Mouse (Mus musculus): ENCODE measurements around the gene Itpa. TPM values are rescaled to one million over a fixed set of nuclear protein-coding genes. Genes with fewer than 3 reads are reported as not detected.
A peak's percentile ranks its signal among the peaks of the same experiment; 100 is the strongest.

Itpa gene
- total and polyA plus RNA-seq, 3 experiments = 59.1 to 123 (median 70.8) TPM

GRCm38 (mm10) chr2:130641351-130642025, 25.9 kb upstream of the Itpa start:
- peak overlapping the region; percentile 93; the same call in 1 of the 2 replicates for H3K4me2 ChIP-seq (ENCODE audit: insufficient read depth, low read depth, poor library complexity, severe bottlenecking)
- peaks cover 3% of the 10 kb centered on the region for H3K27me3 ChIP-seq (replicated peaks)

GRCm38 (mm10) chr2:130642197-130642660, 25.2 kb upstream of the Itpa start:
- DNase-seq (ENCODE audit: extremely low read depth) = peak; percentile 13
- in situ Hi-C loops (cut with MboI; ENCODE audit: low pct_ligation_motif_present, low pct_unique_long_range_greater_than_20kb, low sequenced_read_pairs) = no loop called here
- H3K79me2 ChIP-seq (replicated peaks; ENCODE audit: control insufficient read depth, extremely low read depth, insufficient read depth, poor library complexity, severe bottlenecking) = no peaks in the 10 kb centered on the region

More at GRCm38 (mm10) chr2:130641351-130642025, 25.9 kb upstream of the Itpa start:
- H3K9ac ChIP-seq (ENCODE audit: insufficient read depth, low read depth) = no peak overlapping the region
- H3K9me3 ChIP-seq (replicated peaks; ENCODE audit: low read length) = no peaks in the 10 kb centered on the region
- DNase-seq (ENCODE audit: extremely low read depth) = no peak
- peaks cover 0 to 15% of the 10 kb centered on the region in 2 experiments for H3K36me3 ChIP-seq (replicated peaks in 1 of 2; ENCODE audit: control insufficient read depth in 1 of 2, insufficient read depth in 1 of 2, low read length in 1 of 2)
- H3K4me1 ChIP-seq (ENCODE audit: control insufficient read depth in 1 of 2, insufficient read depth in 2 of 2) = peaks cover 4 to 22% of the 10 kb centered on the region in 2 experiments; a peak in 3 of 4 replicates
- TF ChIP-seq BHLHE40 (IDR thresholded peaks at IDR 0.05; ENCODE audit: low read depth, low read length) = no peak
- no peak for TF ChIP-seq NELFE (IDR thresholded peaks at IDR 0.05; ENCODE audit: low read depth, low read length)
- TF ChIP-seq RCOR1 (conservative IDR thresholded peaks at IDR 0.05; ENCODE audit: low read depth, low read length) = no peak
- no peak for TF ChIP-seq ETS1 (conservative IDR thresholded peaks at IDR 0.05; ENCODE audit: low read depth, low read length)
- no peak for TF ChIP-seq SIN3A (IDR thresholded peaks at IDR 0.05; ENCODE audit: low read length)
- TF ChIP-seq TBP (conservative IDR thresholded peaks at IDR 0.05; ENCODE audit: low read depth, low read length) = no peak
- no peak for TF ChIP-seq USF1 (IDR thresholded peaks at IDR 0.05; ENCODE audit: low read depth, low read length)
- TF ChIP-seq ZMIZ1 (IDR thresholded peaks at IDR 0.05; ENCODE audit: low read depth, low read length) = no peak
- TF ChIP-seq JUND (conservative IDR thresholded peaks at IDR 0.05; ENCODE audit: low read depth, low read length) = no peak
- no peak for TF ChIP-seq JUN (IDR thresholded peaks at IDR 0.05; ENCODE audit: insufficient read depth, low read depth, low read length)
- TF ChIP-seq USF2 (conservative IDR thresholded peaks at IDR 0.05; ENCODE audit: low read depth, low read length) = no peak
- no peak for TF ChIP-seq CHD1 (IDR thresholded peaks at IDR 0.05; ENCODE audit: low read depth, low read length)
- TF ChIP-seq MXI1 (IDR thresholded peaks at IDR 0.05; ENCODE audit: low read depth, low read length) = no peak
- no peak for TF ChIP-seq KAT2A (IDR thresholded peaks at IDR 0.05; ENCODE audit: insufficient replicate concordance, low read length)
- no peak for TF ChIP-seq ZNF384 (IDR thresholded peaks at IDR 0.05; ENCODE audit: low read depth, low read length)
- TF ChIP-seq E2F4 (IDR thresholded peaks at IDR 0.05; ENCODE audit: insufficient replicate concordance, low read depth, low read length) = no peak
- no peak for TF ChIP-seq ZC3H11A (IDR thresholded peaks at IDR 0.05; ENCODE audit: low read depth, low read length)
- no peak overlapping the region for H3K4me3 ChIP-seq (replicated peaks in 1 of 3; ENCODE audit: low read depth in 2 of 3, low read length in 2 of 3, poor library complexity in 1 of 3)
- H3K79me2 ChIP-seq (replicated peaks; ENCODE audit: control insufficient read depth, extremely low read depth, insufficient read depth, poor library complexity, severe bottlenecking) = no peaks in the 10 kb centered on the region
- H3K27ac ChIP-seq (ENCODE audit: insufficient read depth, low read depth) = no peak overlapping the region
- dilution Hi-C loops (cut with MboI; ENCODE audit: extremely low pct_ligation_motif_present, extremely low pct_unique_long_range_greater_than_20kb, low sequenced_read_pairs) (no loop called here), in situ Hi-C loops (cut with MboI; ENCODE audit: low pct_ligation_motif_present, low pct_unique_long_range_greater_than_20kb, low sequenced_read_pairs) (no loop called here)

More at GRCm38 (mm10) chr2:130642197-130642660, 25.2 kb upstream of the Itpa start:
- Histone ChIP-seq H3K27me3 (replicated peaks) (peaks cover 3% of the 10 kb centered on the region), H3K9ac (ENCODE audit: insufficient read depth, low read depth) (peak overlapping the region; percentile 71), H3K4me3 (replicated peaks in 1 of 3; ENCODE audit: low read depth in 2 of 3, low read length in 2 of 3, poor library complexity in 1 of 3) (peak overlapping the region; percentile 49 to 83 (median 62)), H3K27ac (ENCODE audit: insufficient read depth, low read depth) (no peak overlapping the region), H3K4me2 (ENCODE audit: insufficient read depth, low read depth, poor library complexity, severe bottlenecking) (peak overlapping the region; percentile 93), H3K9me3 (replicated peaks; ENCODE audit: low read length) (no peaks in the 10 kb centered on the region), H3K36me3 (replicated peaks in 1 of 2; ENCODE audit: control insufficient read depth in 1 of 2, insufficient read depth in 1 of 2, low read length in 1 of 2) (peaks cover 0 to 14% of the 10 kb centered on the region in 2 experiments), H3K4me1 (ENCODE audit: control insufficient read depth in 1 of 2, insufficient read depth in 2 of 2) (peaks cover 4 to 22% of the 10 kb centered on the region in 2 experiments; a peak in 3 of 4 replicates)
- TF ChIP-seq PAX5 (IDR thresholded peaks at IDR 0.05; ENCODE audit: low read length) = no peak
- TF ChIP-seq CHD2 (IDR thresholded peaks at IDR 0.05; ENCODE audit: low read length) = 0 out of 2 replicates have a peak, but pooled peaks have one; percentile 46
- dilution Hi-C loops (cut with MboI; ENCODE audit: extremely low pct_ligation_motif_present, extremely low pct_unique_long_range_greater_than_20kb, low sequenced_read_pairs) = no loop called here
